Mouse (Mus musculus): Measurements from ENCODE around the gene Myo15b. TPM values are rescaled to one million over a fixed set of nuclear protein-coding genes. Genes with fewer than 3 reads are reported as not detected.

Gene Myo15b
- polyA plus RNA-seq, 1 experiment from 2014 or later = 0.12 TPM

- H3K4me3 ChIP-seq (ENCODE audit: low read depth, low read length) = no peak overlapping the region
- DNase-seq (peak; percentile 47), ATAC-seq (ENCODE audit: insufficient read depth) (no peak)
- H3K4me2 ChIP-seq = no peak overlapping the region
- no peak overlapping the region for H3K9ac ChIP-seq
- peak; percentile 52 for TF ChIP-seq CTCF (IDR thresholded peaks at IDR 0.05; ENCODE audit: low read depth)
- peaks cover 34% of the 10 kb centered on the region for H3K36me3 ChIP-seq (ENCODE audit: insufficient read depth)
- 0 out of 2 replicates have a peak, but pooled peaks cover 4% of the 10 kb centered on the region for H3K4me1 ChIP-seq (ENCODE audit: insufficient read depth)
- H3K9me3 ChIP-seq (ENCODE audit: low read depth, low read length) = no peaks in the 10 kb centered on the region
- H3K27me3 ChIP-seq (ENCODE audit: insufficient read depth, low read length) = no peaks in the 10 kb centered on the region
- H3K27ac ChIP-seq (ENCODE audit: low read depth) = no peak overlapping the region
- 62% methylated on average over 14 of the region's 14 CpGs for WGBS
These were observed 36.7 kb downstream of the Myo15b start for GRCm38 (mm10) chr11:115894755-115895520.

GRCm38 (mm10) chr11:115898446-115898845 is 40.2 kb downstream of the Myo15b start:
- DNase-seq (no peak), ATAC-seq (ENCODE audit: insufficient read depth) (no peak)
- WGBS = 76% methylated on average over 7 of the region's 7 CpGs
- no peaks in the 10 kb centered on the region for H3K9me3 ChIP-seq (ENCODE audit: low read depth, low read length)
- H3K4me3 ChIP-seq (ENCODE audit: low read depth, low read length) = no peak overlapping the region
- H3K9ac ChIP-seq = no peak overlapping the region
- H3K36me3 ChIP-seq (ENCODE audit: insufficient read depth) = peaks cover 24% of the 10 kb centered on the region
- H3K27me3 ChIP-seq (ENCODE audit: insufficient read depth, low read length) = no peaks in the 10 kb centered on the region
- no peak for TF ChIP-seq CTCF (IDR thresholded peaks at IDR 0.05; ENCODE audit: low read depth)
- H3K27ac ChIP-seq (ENCODE audit: low read depth) = peak overlapping the region; percentile 36; the same call in 1 of the 2 replicates
- H3K4me2 ChIP-seq = no peak overlapping the region
- H3K4me1 ChIP-seq (ENCODE audit: insufficient read depth) = peaks cover 20% of the 10 kb centered on the region

- peak; percentile 66 for TF ChIP-seq CTCF (IDR thresholded peaks at IDR 0.05; ENCODE audit: low read depth)
- Histone ChIP-seq H3K4me1 (ENCODE audit: insufficient read depth) (peaks cover 25% of the 10 kb centered on the region), H3K4me3 (ENCODE audit: low read depth, low read length) (no peak overlapping the region), H3K9ac (no peak overlapping the region), H3K4me2 (no peak overlapping the region), H3K27me3 (ENCODE audit: insufficient read depth, low read length) (no peaks in the 10 kb centered on the region), H3K27ac (ENCODE audit: low read depth) (peak overlapping the region; percentile 36; the same call in 1 of the 2 replicates), H3K36me3 (ENCODE audit: insufficient read depth) (peaks cover 20% of the 10 kb centered on the region), H3K9me3 (ENCODE audit: low read depth, low read length) (no peaks in the 10 kb centered on the region)
- 13% methylated on average over 4 of the region's 4 CpGs for WGBS
- ATAC-seq (ENCODE audit: insufficient read depth) = no peak
- peak; percentile 44 for DNase-seq
These were observed 40.7 kb downstream of the Myo15b start for GRCm38 (mm10) chr11:115898886-115899285.

DNA sequence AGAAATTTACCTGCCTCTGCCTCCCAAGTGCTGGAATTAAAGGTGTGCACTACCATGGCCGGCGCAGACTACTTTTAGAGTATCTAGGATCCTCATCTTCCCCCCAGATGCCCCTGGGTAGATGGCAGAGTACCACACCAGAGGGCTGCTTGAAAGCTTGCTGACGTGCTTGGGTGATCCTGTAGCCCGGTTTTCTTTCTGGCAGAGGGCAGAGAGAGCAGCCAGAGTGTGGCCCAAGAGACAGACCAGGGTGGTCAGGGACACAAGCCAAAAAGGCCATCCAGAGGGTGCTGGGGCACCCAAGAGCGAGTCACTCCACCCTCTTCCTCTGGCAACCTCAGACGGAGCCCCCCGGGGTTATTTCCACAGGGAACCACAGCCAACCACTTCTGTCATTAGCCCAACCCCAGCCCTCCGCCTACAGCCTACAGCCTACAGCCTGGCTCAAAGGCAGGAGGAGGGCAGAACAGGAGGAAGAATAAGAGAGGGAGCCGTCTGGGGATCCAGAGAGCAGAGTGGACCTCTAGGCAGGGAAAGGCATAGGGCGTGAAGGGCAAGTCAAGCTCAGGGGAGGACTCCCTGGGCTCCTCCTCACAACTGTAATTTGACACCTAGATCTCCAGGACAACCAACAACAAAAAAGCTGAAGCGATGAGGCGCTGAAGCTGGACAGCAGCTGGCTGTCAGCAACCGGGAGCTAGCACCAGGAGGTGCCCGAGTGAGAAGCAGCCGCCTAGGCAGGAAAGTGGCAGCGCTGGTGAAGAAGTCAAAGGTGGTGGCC is 41.5 kb downstream of the Myo15b start, which contains the start of gene Smim5:
Smim5 (plus strand) TSS at position 481 of the 781 bp plus-strand sequence.
- Histone ChIP-seq H3K27me3 (ENCODE audit: insufficient read depth, low read length) (no peaks in the 10 kb centered on the region), H3K4me1 (ENCODE audit: insufficient read depth) (peaks cover 33% of the 10 kb centered on the region), H3K27ac (ENCODE audit: low read depth) (peak within 1 kb of the TSS; percentile 54), H3K4me2 (peak within 1 kb of the TSS; percentile 42), H3K36me3 (ENCODE audit: insufficient read depth) (peaks cover 19% of the 10 kb centered on the region), H3K9ac (peak within 1 kb of the TSS; percentile 17; the same call in 1 of the 2 replicates), H3K4me3 (ENCODE audit: low read depth, low read length) (peak within 1 kb of the TSS; percentile 18), H3K9me3 (ENCODE audit: low read depth, low read length) (no peaks in the 10 kb centered on the region)
- peak; percentile 81 for ATAC-seq (ENCODE audit: insufficient read depth)
- TF ChIP-seq CTCF (IDR thresholded peaks at IDR 0.05; ENCODE audit: low read depth) = no peak
- peak; percentile 90 for DNase-seq
- WGBS = 29% methylated on average over 16 of the region's 16 CpGs

GRCm38 (mm10) chr11:115900561-115901337 is 42.5 kb downstream of the Myo15b start:
- no peaks in the 10 kb centered on the region for H3K9me3 ChIP-seq (ENCODE audit: low read depth, low read length)
- H3K4me2 ChIP-seq = peak overlapping the region; percentile 42
- no peaks in the 10 kb centered on the region for H3K27me3 ChIP-seq (ENCODE audit: insufficient read depth, low read length)
- peaks cover 40% of the 10 kb centered on the region for H3K4me1 ChIP-seq (ENCODE audit: insufficient read depth)
- H3K27ac ChIP-seq (ENCODE audit: low read depth) = peak overlapping the region; percentile 54
- 68% methylated on average over 8 of the region's 8 CpGs for WGBS
- peak overlapping the region; percentile 17; the same call in 1 of the 2 replicates for H3K9ac ChIP-seq
- peak overlapping the region; percentile 18; the same call in 1 of the 2 replicates for H3K4me3 ChIP-seq (ENCODE audit: low read depth, low read length)
- ATAC-seq (ENCODE audit: insufficient read depth) (no peak), DNase-seq (no peak)
- no peak for TF ChIP-seq CTCF (IDR thresholded peaks at IDR 0.05; ENCODE audit: low read depth)
- H3K36me3 ChIP-seq (ENCODE audit: insufficient read depth) = peaks cover 19% of the 10 kb centered on the region

DNA sequence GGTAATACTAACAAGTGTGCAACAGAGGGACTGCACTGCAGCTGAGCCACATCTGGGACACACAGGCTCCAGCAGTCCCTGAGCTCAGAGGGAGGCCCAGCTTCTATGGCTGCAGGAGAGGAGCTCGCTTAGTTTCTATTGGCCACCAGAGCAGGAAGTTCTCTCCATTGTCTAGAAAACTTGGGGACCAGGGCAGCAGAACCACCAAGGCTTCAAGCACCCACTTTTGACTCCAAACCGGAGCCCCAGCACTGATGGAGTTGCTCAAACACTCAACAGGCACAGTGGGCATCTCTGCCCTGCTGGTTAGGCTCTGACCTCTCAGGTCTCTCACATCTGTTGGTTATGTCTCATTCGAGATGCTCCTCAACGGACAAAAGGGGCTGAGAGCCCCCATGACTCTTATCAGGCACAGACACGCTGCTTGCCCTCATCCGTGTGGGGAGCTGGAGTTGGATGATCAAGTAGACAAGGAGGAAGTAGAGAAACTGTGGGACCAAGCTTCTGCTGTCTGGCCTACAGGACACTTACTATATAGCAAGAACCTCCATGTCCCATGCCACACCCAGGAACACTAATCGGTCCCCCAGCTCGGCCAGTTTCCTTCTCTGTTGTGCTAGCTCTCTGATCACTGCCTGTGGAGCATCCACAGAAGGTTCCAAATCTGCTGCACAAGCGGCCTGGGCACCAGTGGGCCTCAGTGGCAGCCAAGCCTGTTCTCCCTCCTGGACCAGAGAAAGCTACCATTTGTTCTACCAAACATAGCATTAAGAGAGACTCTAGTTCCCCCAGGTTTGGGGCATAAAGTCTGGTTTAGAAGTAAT is 43.3 kb downstream of the Myo15b start:
- Histone ChIP-seq H3K9me3 (ENCODE audit: low read depth, low read length) (no peaks in the 10 kb centered on the region), H3K27me3 (ENCODE audit: insufficient read depth, low read length) (no peaks in the 10 kb centered on the region), H3K4me2 (peak overlapping the region; percentile 42), H3K4me3 (ENCODE audit: low read depth, low read length) (peak overlapping the region; percentile 0; the same call in 1 of the 2 replicates), H3K36me3 (ENCODE audit: insufficient read depth) (peaks cover 12% of the 10 kb centered on the region; the same call in 1 of the 2 replicates), H3K27ac (ENCODE audit: low read depth) (peak overlapping the region; percentile 83), H3K9ac (peak overlapping the region; percentile 8; the same call in 1 of the 2 replicates), H3K4me1 (ENCODE audit: insufficient read depth) (peaks cover 40% of the 10 kb centered on the region)
- DNase-seq (no peak), ATAC-seq (ENCODE audit: insufficient read depth) (no peak)
- WGBS = 76% methylated on average over 9 of the region's 9 CpGs
- no peak for TF ChIP-seq CTCF (IDR thresholded peaks at IDR 0.05; ENCODE audit: low read depth)
